Mouse (Mus musculus) layer of hippocampus, adult 2 months (tissue): ENCODE measurements around the gene Csdc2. TPM values are rescaled to one million over a fixed set of nuclear protein-coding genes. Genes with fewer than 3 reads are reported as not detected.
"Not testable (repeated sequence)": the region's sequence is repeated elsewhere in the genome, so short reads cannot be mapped to it uniquely, and the experiment has no call there.

Source experiments
- DNase-seq, 2 experiments: peaks; one replicate each; pipeline ENCODE4 v3.0.0; 2022; ENCODE audit warnings: low spot score in 2 of 2
- H3K27ac ChIP-seq: fragments of 200-600 bp; 2 replicates; pipeline ENCODE4 v1.8.1; 2022
- H3K4me3 ChIP-seq: fragments of 200-600 bp; 2 replicates; pipeline ENCODE4 v1.8.1; 2022; ENCODE audit warnings: mild to moderate bottlenecking
- CTCF ChIP-seq: fragments of 200-600 bp; conservative IDR thresholded peaks from 2 replicates; pipeline ENCODE4 v1.8.1; 2022; ENCODE audit warnings: antibody characterized with exemption, mild to moderate bottlenecking, moderate library complexity
- total RNA-seq, 2 experiments: library from RNA; stranded (reverse); gene quantifications; 2 replicates each; pipeline ENCODE4 v1.2.3; 2021

Gene Csdc2
- total RNA-seq, 2 experiments from 2014 or later: 75.2 to 81.8 TPM

DNA sequence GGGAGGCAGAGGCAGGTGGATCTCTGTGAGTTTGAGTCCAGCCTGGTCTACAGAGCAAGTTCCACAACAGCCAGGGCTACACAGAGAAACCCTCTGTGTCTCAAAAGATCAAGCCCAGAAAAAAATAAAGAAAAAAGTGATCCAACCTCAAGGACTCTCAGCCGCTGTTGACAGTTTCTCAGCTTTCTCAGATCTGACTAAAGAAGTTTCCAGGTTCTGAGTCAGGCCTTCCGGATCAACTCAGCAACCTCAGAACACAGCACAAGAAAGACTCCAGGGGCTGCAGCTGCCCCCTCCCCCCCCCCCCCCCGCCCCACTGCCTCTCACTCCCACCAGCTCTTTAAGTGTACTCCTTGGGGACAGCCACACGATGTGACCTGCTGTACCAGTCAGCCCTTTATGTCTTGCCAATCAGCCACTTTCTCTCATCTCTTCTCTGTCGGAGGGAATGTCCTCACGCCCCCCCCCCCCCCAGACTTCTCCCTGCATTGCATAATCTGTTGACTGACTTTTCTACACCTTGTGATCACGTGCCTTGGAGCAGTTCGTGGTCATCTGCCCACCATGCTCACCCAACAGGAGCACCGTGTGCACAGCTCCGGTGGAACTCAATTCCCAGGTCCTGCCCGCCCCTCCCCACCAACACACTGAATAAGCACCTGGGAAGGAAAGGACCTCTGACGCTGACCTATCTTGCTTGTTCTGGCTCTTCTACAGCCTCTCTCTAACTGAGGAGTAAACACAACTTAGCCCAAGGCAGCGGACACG lies 29.7 kb downstream of the Csdc2 start:
- DNase-seq: no peak
- Histone ChIP-seq H3K4me3 (no peak overlapping the region), H3K27ac (no peak overlapping the region)
- no peak for TF ChIP-seq CTCF

DNA sequence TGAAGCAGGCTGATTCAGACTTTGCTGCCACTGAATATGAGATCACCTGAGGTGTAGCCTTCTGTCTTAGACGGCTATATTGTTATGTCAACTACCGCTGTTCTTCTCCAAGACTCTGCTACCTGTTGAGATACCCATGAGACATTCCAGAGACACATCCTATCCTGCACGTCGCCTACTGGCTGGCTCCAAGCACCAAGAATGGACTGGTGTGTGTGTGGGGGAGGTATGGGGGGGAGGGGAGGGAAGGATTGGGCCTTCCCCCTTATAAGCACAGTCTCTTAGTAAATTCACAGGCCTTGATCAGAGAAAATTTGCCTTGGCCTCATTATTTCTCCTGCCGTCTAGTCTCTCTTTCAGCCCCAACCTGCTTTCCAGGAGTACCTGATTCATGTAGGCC lies 31.3 kb downstream of the Csdc2 start:
- no peak for TF ChIP-seq CTCF
- Histone ChIP-seq H3K4me3 (no peak overlapping the region), H3K27ac (no peak overlapping the region)
- no peak for DNase-seq

DNA sequence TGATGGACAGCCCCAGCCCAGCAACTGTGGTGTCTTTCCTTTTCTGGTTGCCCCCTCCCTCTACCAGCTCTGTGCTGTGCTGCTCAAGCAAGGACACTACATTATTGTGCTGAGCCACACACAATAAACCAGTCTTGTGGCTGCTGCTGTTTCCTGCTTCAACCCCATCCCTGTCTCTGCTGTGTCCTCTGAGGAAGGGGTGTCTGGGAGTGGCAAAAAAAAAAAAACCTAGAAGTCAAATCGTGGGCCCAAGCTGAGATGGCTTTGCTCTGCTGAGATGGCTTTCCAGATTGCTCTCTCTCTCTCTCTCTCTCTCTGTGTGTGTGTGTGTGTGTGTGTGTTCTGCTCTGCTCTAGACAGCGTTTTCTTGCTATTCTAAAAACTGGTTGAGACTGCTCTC lies 31.9 kb downstream of the Csdc2 start:
- Histone ChIP-seq H3K27ac (no peak overlapping the region), H3K4me3 (no peak overlapping the region)
- TF ChIP-seq CTCF: no peak
- DNase-seq: no peak

DNA sequence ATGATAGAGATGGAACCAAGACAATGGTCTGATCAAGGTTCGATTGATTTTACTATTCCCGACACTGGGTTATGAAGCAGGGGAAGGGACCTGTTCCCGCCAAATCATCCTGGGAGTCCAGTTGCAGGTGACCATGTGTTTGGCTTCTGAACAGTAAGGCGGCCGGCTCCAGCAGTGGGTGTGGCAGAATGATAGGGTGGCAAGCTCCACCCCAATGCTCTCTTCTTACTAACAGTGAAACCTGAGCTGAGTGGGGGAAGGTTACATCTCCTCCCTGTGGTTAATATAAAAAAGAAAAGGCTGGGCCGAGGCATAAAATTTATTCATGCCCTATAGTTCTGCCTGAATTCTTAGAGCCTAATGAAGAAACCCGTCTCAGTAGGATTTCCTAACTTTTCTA lies 32.6 kb downstream of the Csdc2 start:
- no peak for TF ChIP-seq CTCF
- no peak overlapping the region for H3K27ac ChIP-seq
- no peak overlapping the region for H3K4me3 ChIP-seq
- DNase-seq: no peak

DNA sequence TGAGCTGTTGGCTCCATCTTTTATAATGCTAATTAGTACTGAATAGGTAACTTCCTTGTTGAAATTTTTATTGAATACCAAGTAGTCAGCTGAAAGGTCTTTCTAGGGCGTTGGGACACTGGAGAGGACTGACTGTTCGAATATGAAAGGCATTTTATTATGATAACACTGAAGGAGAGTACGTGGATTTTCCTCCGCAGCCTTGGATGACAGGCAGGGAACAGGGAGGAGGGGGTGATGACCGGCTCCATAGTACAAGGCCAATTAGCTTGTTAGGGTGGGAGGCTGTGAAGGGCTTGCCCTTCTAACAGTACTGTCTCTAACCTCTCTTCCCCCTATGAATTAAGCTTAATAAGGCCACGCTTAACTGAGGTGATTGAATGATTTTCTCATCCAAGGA lies 33.1 kb downstream of the Csdc2 start:
- not testable (repeated sequence) for DNase-seq, H3K27ac ChIP-seq, H3K4me3 ChIP-seq

DNA sequence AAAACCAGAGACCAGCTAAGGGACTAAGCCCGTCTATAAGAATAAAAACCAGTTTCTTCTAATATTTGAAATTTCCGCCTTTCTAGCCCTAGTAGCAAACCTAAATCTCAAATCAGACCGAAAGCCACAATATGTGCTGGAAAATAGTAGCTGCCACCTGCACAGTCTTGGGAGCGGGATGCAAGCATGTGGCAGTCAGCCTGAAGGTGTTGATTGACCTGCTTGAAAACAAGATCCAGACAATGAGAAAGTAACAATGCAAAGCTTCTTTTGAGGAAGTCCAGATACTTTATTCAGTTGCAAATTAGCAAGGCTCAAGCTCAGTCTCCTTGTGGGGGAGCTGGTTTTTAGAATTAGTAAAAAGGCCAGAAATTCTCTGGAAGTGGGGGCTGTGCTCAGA lies 33.9 kb downstream of the Csdc2 start:
- H3K4me3 ChIP-seq, DNase-seq, H3K27ac ChIP-seq: not testable (repeated sequence)

DNA sequence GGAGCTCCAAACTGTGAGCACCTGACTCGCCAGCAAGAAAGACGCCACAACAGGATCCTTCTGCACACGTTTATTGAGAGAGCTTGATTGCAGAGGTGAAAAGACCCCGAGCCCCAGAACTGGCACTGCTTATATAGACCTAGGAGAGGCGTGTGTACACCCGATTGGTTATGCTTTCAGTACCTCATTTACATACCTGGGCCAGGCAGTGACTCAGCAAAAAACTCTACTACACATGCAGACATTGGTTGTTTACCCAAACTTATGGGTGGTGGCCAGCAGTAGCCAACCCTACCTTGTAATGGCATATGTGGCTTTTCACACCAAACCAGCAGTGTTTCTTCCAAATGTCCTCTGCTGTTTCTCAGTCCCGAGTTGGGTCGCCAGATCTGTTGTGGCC lies 38.6 kb downstream of the Csdc2 start:
- not testable (repeated sequence) for H3K4me3 ChIP-seq, DNase-seq
- peak overlapping the region; percentile 65; the same call in 1 of the 2 replicates for H3K27ac ChIP-seq

DNA sequence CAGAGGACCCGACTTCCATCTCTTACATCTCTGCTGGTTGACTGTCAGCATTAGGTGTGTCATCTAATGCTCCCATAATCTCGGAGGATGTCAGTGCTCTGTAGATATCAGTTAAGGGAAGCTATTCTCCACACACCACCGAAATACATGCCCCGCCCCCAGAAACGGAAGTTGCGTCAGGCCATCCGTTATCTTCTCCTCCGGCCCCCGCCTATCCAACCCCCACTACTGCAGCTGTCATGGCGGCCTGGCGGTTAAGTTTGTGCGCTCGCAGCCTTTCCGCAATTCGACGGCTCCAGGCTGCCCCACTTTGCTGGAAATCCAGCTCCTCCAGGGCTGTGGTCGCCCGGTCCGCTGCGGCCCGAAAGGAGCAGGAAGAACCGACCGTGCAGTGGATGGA lies 43.8 kb downstream of the Csdc2 start, which contains the start of gene 1700029P11Rik:
1700029P11Rik (plus strand) TSS at position 220 of the 400 bp plus-strand sequence.
- H3K4me3 ChIP-seq: no peak within 1 kb of the TSS
- no peak for TF ChIP-seq CTCF
- no peak within 1 kb of the TSS for H3K27ac ChIP-seq
- DNase-seq: no peak

DNA sequence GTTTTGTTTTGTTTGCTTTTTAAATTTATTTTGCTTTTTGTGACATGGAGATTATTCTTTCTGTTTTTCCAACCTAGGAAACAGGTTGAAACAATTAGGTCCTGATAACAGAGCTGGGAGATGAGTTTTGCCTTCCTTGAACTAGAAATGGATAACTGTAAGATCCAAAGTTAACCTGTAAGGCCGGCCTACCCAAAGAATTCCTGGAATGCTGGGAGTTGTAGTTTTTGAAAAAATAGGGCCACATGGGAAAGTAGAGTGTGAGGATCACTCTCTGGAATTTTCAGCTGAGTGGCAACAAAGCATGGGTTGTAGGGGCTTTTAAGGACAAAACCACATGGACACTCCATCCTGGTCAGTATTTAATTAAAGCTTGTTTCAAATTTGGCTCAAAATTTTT lies 45.6 kb downstream of the Csdc2 start:
- DNase-seq: no peak
- Histone ChIP-seq H3K27ac (no peak overlapping the region), H3K4me3 (no peak overlapping the region)
- TF ChIP-seq CTCF: no peak

DNA sequence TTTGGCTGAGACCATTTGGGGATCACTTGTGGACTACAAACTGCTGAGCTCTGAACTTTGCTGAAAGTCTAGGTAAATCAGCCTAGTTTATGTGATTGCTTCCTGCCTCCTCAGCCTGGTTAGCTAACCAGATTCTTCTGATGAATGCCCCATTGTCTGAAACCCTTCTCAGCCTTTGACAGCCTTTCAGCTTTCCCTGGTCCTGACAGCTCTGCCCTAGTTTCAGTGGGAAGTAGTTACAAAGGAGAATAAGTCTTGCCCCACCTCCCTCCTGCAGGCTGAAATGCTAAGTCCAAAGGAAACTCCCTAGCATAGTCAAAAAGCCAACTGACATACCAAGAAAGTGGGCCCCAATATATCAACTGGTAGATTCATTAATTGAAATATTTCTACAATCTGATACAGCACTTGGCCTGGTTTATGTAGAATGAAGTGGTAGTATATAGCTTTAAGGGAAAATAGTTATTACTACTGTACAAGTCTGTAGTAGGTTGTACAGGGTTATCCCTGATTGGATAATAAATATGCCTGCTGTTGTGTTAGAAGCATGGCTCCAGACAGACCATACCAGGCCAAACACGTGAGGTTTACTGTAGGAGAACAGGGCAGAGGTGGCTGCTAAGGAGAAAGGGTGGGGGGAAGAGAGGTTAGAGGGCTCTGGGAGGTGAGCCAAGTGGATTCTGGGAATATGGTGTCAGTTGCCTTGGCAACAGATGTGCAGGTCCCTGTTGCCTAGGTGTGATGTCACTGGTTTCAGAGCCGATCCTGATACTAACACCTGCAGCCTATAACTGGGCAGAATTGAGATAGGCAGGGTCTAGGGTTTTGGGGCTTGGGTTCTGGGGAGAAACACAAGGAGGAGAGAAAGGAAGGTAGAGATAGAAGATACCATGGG lies 49.0 kb downstream of the Csdc2 start:
- Histone ChIP-seq H3K27ac (peak overlapping the region; percentile 79), H3K4me3 (no peak overlapping the region)
- peak in 1 of 2 experiments; percentile 29 for DNase-seq
- TF ChIP-seq CTCF: no peak

DNA sequence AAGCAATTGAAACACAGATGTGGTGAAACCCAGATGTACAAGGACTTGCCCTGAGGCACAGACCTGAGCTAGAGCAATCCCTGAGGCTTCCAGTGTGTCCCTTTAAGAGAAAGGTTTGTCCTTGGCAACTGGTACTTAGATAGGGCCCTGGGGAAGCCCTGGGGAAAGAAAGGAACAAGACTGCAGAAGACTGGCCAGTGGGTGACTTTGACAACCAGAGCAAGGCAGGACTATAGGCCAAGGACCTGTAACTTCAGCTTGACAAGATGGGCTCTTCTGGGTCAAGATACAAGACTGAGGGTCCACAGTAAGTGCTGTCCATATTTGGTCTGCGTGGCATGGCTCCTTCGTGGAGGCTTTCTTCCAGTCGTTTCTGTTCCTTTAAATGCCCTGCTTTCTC lies 51.1 kb downstream of the Csdc2 start, which contains the start of gene Xrcc6:
Xrcc6 (plus strand) TSS at position 190 of the 400 bp plus-strand sequence.
- Histone ChIP-seq H3K4me3 (no peak within 1 kb of the TSS), H3K27ac (peak within 1 kb of the TSS; percentile 72)
- no peak for TF ChIP-seq CTCF
- no peak for DNase-seq

DNA sequence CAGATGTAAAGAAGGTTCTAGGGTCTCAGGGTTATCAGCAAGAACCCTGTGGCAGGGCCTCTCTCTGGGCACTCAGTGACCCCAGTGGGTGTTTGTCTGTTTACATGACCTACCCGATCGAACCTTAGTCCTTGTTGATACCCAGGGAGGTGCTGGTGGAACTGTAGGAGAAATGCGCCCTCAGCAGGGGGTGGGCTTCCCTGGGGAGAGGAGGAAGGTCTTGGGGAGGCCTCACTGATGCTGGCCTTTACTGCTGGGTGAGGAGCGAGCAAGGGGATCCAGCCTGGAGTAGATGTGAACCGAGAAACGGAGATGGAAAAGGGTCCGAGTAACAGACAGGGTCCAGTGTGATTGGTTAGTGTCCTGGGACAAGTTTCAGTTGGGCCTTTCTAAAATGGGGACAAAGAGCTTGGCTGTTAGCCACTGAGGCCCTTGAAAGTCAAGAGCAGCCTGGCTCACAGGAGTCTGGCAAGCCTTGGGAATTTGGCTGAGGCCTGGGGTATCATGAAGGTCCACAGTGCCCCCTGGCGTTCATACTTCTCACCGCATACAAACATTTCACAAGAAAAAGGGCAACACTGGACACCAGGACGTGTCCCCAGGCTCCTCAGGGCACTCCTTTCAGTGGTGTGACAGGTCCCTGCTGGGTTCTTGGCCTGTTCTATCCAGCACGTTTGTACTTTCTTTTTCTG lies 53.0 kb downstream of the Csdc2 start:
- Histone ChIP-seq H3K27ac (peak overlapping the region; percentile 72), H3K4me3 (no peak overlapping the region)
- peak; percentile 91 for TF ChIP-seq CTCF
- peak; percentile 89 to 90 for DNase-seq

DNA sequence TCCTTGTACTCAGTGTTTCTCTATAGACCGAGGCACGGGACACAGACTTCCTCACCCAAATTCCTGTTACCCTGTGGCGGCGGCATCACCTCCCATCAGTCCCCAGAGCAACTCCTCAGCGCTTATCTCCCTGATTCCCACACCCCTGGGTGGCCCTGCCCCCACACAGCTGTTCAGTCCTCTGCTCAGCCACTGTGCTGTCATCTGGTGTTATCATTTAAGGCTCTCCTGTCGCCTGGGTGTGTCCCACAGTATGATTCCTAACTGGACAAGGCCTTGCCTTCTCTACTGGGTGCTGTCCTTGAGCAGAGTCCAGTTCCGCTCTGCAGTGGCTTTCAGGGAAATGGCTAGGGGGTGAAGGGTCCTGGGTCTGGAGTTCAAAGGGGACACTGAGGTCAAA lies 54.0 kb downstream of the Csdc2 start:
- DNase-seq: no peak
- Histone ChIP-seq H3K4me3 (no peak overlapping the region), H3K27ac (no peak overlapping the region)
- no peak for TF ChIP-seq CTCF
